Mouse (Mus musculus): ENCODE data around the gene Opcml.

- no peak for TF ChIP-seq POLR2A (IDR thresholded peaks at IDR 0.05; ENCODE audit: low read depth, low read length)
- TF ChIP-seq CTCF (IDR thresholded peaks at IDR 0.05; ENCODE audit: borderline replicate concordance, insufficient read depth, low read length), result no peak
Observed at GRCm38 (mm10) chr9:28535006-28535405, 744.4 kb downstream of the Opcml start.

Data from embryonic fibroblast, embryonic 13.5 days (primary cell).